Mouse (Mus musculus): Measurements from ENCODE around the gene Agpat4. TPM values are rescaled to one million over a fixed set of nuclear protein-coding genes. Genes with fewer than 3 reads are reported as not detected.

Agpat4 gene
- polyA plus RNA-seq, 1 experiment from 2014 or later, result 39.9 TPM

- no peak overlapping the region for H3K9ac ChIP-seq
- H3K27ac ChIP-seq, result peak overlapping the region; percentile 84
- H3K4me1 ChIP-seq, result peaks cover 28% of the 10 kb centered on the region
- 0 out of 2 replicates have a peak overlapping the region, but pooled peaks have one; percentile 5 for H3K4me2 ChIP-seq
- 29% methylated on average over 4 of the region's 4 CpGs for WGBS
- H3K9me3 ChIP-seq, result no peaks in the 10 kb centered on the region
- peak; percentile 46; the same call in 1 of the 2 replicates for ATAC-seq (ENCODE audit: insufficient number of reproducible peaks, insufficient read depth, low FRiP score, low TSS enrichment, low read depth)
- H3K4me3 ChIP-seq, result no peak overlapping the region
- no peaks in the 10 kb centered on the region for H3K27me3 ChIP-seq
- peaks cover 7% of the 10 kb centered on the region; the same call in 1 of the 2 replicates for H3K36me3 ChIP-seq
Measured at GRCm38 (mm10) chr17:12162824-12163223, 44.3 kb downstream of the Agpat4 start.

DNA sequence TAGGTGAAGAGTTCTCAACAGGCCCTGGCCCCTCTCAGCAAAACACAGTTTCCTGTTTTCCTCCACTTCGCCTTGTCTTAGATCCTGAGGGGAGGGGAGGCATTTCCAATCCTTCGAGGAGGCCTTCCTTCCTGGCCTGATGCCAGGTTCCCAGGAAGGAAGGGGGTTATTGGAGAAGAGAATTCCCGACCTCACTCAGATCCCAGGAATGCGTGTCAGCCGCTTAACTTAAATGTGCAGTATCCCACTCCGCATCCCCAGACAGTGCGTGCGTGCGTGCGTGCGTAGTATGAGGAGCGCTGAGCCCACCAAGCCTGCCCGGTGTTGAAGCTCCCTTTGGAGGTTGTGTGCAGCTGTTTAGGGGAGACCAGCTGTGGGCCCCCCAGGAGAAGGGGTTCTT, 44.9 kb downstream of the Agpat4 start:
- WGBS, result 25% methylated on average over 13 of the region's 13 CpGs
- 0 out of 2 replicates have a peak, but pooled peaks have one; percentile 45 for ATAC-seq (ENCODE audit: insufficient number of reproducible peaks, insufficient read depth, low FRiP score, low TSS enrichment, low read depth)

GRCm38 (mm10) chr17:12163903-12164302, 45.4 kb downstream of the Agpat4 start:
- Histone ChIP-seq H3K4me3 (no peak overlapping the region), H3K4me2 (peak overlapping the region; percentile 39; the same call in 1 of the 2 replicates), H3K27me3 (no peaks in the 10 kb centered on the region), H3K9me3 (no peaks in the 10 kb centered on the region), H3K4me1 (peaks cover 36% of the 10 kb centered on the region), H3K36me3 (peaks cover 7% of the 10 kb centered on the region; the same call in 1 of the 2 replicates), H3K27ac (peak overlapping the region; percentile 84), H3K9ac (no peak overlapping the region)
- 70% methylated on average over 7 of the region's 7 CpGs for WGBS
- ATAC-seq (ENCODE audit: insufficient number of reproducible peaks, insufficient read depth, low FRiP score, low TSS enrichment, low read depth), result no peak

More for the DNA sequence above, 44.9 kb downstream of the Agpat4 start:
- Histone ChIP-seq H3K4me3 (no peak overlapping the region), H3K27me3 (no peaks in the 10 kb centered on the region), H3K9me3 (no peaks in the 10 kb centered on the region), H3K9ac (no peak overlapping the region), H3K4me1 (peaks cover 34% of the 10 kb centered on the region), H3K27ac (peak overlapping the region; percentile 84), H3K4me2 (peak overlapping the region; percentile 39), H3K36me3 (peaks cover 7% of the 10 kb centered on the region; the same call in 1 of the 2 replicates)

DNA sequence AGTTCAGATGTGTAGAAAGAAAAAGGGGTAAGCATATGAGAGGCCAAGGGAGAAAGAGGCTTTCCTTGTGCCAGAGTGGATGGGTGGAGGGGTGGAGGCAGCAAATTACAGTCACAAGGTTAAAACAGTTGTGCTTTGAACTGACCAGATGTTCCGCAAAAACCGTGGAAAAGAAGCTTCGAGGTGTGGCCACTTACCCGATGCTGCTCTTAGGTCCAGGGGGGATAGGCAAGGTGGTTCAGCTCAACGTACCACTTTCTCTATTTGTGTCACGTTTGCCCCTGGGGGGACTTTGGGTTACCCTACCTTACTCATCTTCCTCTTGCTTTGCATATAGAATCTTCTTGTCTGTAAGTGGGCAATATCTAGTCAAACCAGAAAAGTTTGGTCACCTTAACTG, 46.0 kb downstream of the Agpat4 start:
- ATAC-seq (ENCODE audit: insufficient number of reproducible peaks, insufficient read depth, low FRiP score, low TSS enrichment, low read depth), result no peak
- 0 out of 2 replicates have a peak overlapping the region, but pooled peaks have one; percentile 84 for H3K27ac ChIP-seq
- no peak overlapping the region for H3K4me3 ChIP-seq
- no peak overlapping the region for H3K4me2 ChIP-seq
- H3K9me3 ChIP-seq, result no peaks in the 10 kb centered on the region
- no peak overlapping the region for H3K9ac ChIP-seq
- peaks cover 7% of the 10 kb centered on the region; the same call in 1 of the 2 replicates for H3K36me3 ChIP-seq
- peaks cover 42% of the 10 kb centered on the region for H3K4me1 ChIP-seq
- WGBS, result 85% methylated on average over 6 of the region's 6 CpGs
- H3K27me3 ChIP-seq, result no peaks in the 10 kb centered on the region

- no peak overlapping the region for H3K27ac ChIP-seq
- WGBS, result 87% methylated on average over 11 of the region's 11 CpGs
- H3K27me3 ChIP-seq, result no peaks in the 10 kb centered on the region
- ATAC-seq (ENCODE audit: insufficient number of reproducible peaks, insufficient read depth, low FRiP score, low TSS enrichment, low read depth), result no peak
- H3K9ac ChIP-seq, result no peak overlapping the region
- H3K9me3 ChIP-seq, result no peaks in the 10 kb centered on the region
- H3K4me2 ChIP-seq, result no peak overlapping the region
- 0 out of 2 replicates have a peak, but pooled peaks cover 3% of the 10 kb centered on the region for H3K36me3 ChIP-seq
- H3K4me1 ChIP-seq, result peaks cover 46% of the 10 kb centered on the region
- no peak overlapping the region for H3K4me3 ChIP-seq
Measured at GRCm38 (mm10) chr17:12165009-12165695, 46.6 kb downstream of the Agpat4 start.

GRCm38 (mm10) chr17:12165701-12166100, 47.2 kb downstream of the Agpat4 start:
- Histone ChIP-seq H3K4me1 (peaks cover 49% of the 10 kb centered on the region), H3K9me3 (no peaks in the 10 kb centered on the region), H3K27me3 (no peaks in the 10 kb centered on the region), H3K27ac (no peak overlapping the region), H3K4me3 (no peak overlapping the region), H3K36me3 (0 out of 2 replicates have a peak, but pooled peaks cover 3% of the 10 kb centered on the region), H3K9ac (no peak overlapping the region), H3K4me2 (no peak overlapping the region)
- ATAC-seq (ENCODE audit: insufficient number of reproducible peaks, insufficient read depth, low FRiP score, low TSS enrichment, low read depth), result no peak
- 91% methylated on average over 9 of the region's 9 CpGs for WGBS

DNA sequence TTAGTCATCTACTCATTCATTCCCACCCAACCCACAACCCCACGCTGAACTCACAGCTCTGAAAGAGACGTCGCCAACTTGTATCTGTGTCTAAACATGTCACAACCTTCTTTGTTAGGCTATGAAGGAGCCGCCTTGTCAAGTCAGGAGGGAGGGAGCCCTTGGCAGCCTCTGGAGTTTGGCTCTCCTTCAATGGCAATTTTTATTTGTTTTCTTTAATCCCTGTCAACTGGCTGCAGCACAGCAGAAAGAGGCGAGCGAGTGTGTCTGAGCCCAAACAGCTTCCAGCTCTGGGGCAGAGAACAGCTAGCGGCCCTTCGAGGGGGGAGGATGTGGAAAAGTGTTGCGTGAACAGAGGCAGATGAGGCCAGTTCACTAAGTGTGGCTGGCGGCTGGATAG, 50.0 kb downstream of the Agpat4 start:
- Histone ChIP-seq H3K27ac (peak overlapping the region; percentile 55), H3K4me3 (no peak overlapping the region), H3K36me3 (peaks cover 3% of the 10 kb centered on the region; the same call in 1 of the 2 replicates), H3K9ac (no peak overlapping the region), H3K4me1 (peaks cover 35% of the 10 kb centered on the region), H3K4me2 (0 out of 2 replicates have a peak overlapping the region, but pooled peaks have one; percentile 7), H3K9me3 (no peaks in the 10 kb centered on the region), H3K27me3 (no peaks in the 10 kb centered on the region)
- no peak for ATAC-seq (ENCODE audit: insufficient number of reproducible peaks, insufficient read depth, low FRiP score, low TSS enrichment, low read depth)
- 35% methylated on average over 10 of the region's 10 CpGs for WGBS

- Histone ChIP-seq H3K4me2 (no peak overlapping the region), H3K4me1 (peaks cover 27% of the 10 kb centered on the region), H3K27me3 (no peaks in the 10 kb centered on the region), H3K9ac (no peak overlapping the region), H3K9me3 (no peaks in the 10 kb centered on the region), H3K4me3 (no peak overlapping the region), H3K36me3 (peaks cover 10% of the 10 kb centered on the region), H3K27ac (0 out of 2 replicates have a peak overlapping the region, but pooled peaks have one; percentile 55)
- WGBS, result 79% methylated on average over 12 of the region's 12 CpGs
- no peak for ATAC-seq (ENCODE audit: insufficient number of reproducible peaks, insufficient read depth, low FRiP score, low TSS enrichment, low read depth)
Measured at GRCm38 (mm10) chr17:12169326-12169836, 50.9 kb downstream of the Agpat4 start.

DNA sequence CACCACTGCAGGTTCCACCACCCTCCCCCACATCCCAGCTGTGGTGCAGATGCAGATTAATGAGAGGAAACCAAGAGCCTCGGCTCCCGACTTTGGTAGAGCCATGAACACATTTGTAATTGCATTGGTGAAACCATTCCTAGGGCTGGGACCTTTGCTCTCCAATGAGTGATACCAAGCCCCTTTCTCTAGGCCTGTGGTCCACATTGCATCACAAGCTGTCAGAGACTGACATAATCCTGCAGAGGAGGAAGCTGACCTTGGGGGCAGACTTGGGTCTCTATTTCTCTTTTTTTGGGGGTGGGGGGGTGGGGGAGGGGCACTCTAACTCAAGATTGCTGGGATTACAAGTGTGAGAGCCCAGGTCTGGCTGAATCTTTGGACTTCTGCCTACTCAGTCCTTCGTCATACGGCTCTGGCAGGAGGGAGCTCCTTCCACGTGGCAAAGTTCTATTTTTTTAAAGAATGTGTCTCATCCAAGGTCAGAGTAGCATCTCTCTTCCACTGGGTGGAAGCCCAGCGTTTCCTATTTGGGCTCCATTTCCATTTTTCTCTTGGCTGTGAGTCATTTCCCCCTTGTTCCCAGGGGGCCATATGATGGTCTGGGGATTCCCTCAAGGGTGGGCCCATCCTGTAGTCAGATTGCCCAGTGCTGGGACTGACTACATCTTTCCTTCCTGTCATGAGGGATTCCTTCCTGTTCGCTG, 52.4 kb downstream of the Agpat4 start:
- H3K4me1 ChIP-seq, result peaks cover 25% of the 10 kb centered on the region
- no peak for ATAC-seq (ENCODE audit: insufficient number of reproducible peaks, insufficient read depth, low FRiP score, low TSS enrichment, low read depth)
- no peak overlapping the region for H3K27ac ChIP-seq
- no peaks in the 10 kb centered on the region for H3K27me3 ChIP-seq
- WGBS, result 65% methylated on average over 7 of the region's 7 CpGs
- peaks cover 13% of the 10 kb centered on the region for H3K36me3 ChIP-seq
- H3K9me3 ChIP-seq, result no peaks in the 10 kb centered on the region
- H3K9ac ChIP-seq, result no peak overlapping the region
- H3K4me3 ChIP-seq, result no peak overlapping the region
- H3K4me2 ChIP-seq, result no peak overlapping the region

GRCm38 (mm10) chr17:12171666-12172065, 53.2 kb downstream of the Agpat4 start:
- H3K4me3 ChIP-seq, result no peak overlapping the region
- ATAC-seq (ENCODE audit: insufficient number of reproducible peaks, insufficient read depth, low FRiP score, low TSS enrichment, low read depth), result no peak
- H3K27me3 ChIP-seq, result no peaks in the 10 kb centered on the region
- H3K4me2 ChIP-seq, result no peak overlapping the region
- WGBS, result 72% methylated on average over 2 of the region's 2 CpGs
- H3K27ac ChIP-seq, result no peak overlapping the region
- H3K36me3 ChIP-seq, result peaks cover 18% of the 10 kb centered on the region
- no peak overlapping the region for H3K9ac ChIP-seq
- H3K9me3 ChIP-seq, result 0 out of 2 replicates have a peak, but pooled peaks cover 2% of the 10 kb centered on the region
- peaks cover 25% of the 10 kb centered on the region for H3K4me1 ChIP-seq

- Histone ChIP-seq H3K27me3 (no peaks in the 10 kb centered on the region), H3K4me2 (no peak overlapping the region), H3K36me3 (peaks cover 27% of the 10 kb centered on the region), H3K27ac (no peak overlapping the region), H3K9me3 (peaks cover 9% of the 10 kb centered on the region), H3K9ac (no peak overlapping the region), H3K4me3 (no peak overlapping the region), H3K4me1 (peaks cover 10% of the 10 kb centered on the region)
- no peak for ATAC-seq (ENCODE audit: insufficient number of reproducible peaks, insufficient read depth, low FRiP score, low TSS enrichment, low read depth)
- 95% methylated on average over 5 of the region's 5 CpGs for WGBS
Measured at GRCm38 (mm10) chr17:12174221-12174620, 55.7 kb downstream of the Agpat4 start.
